Mouse (Mus musculus): ENCODE results near the gene Fmo2. TPM values are rescaled to one million over a fixed set of nuclear protein-coding genes. Genes with fewer than 3 reads are reported as not detected.

Fmo2 gene
- polyA plus RNA-seq (2014; fragmentation: Nextera tagmentation; extraction: Ambion mirVana) = 0.67 TPM in 1 of 2 replicates, not detected in the other

- ATAC-seq (replicated peaks; ENCODE audit: insufficient number of reproducible peaks, low FRiP score, low TSS enrichment, low read depth) (no peak), DNase-seq (ENCODE audit: low spot score) (no peak)
- 69% methylated on average over 14 of the region's 14 CpGs for WGBS
- no peak within 1 kb of the TSS for H3K27ac ChIP-seq (replicated peaks; ENCODE audit: low read depth, low read length)
- H3K4me2 ChIP-seq (ENCODE audit: low read depth, low read length) = no peak within 1 kb of the TSS
- H3K9ac ChIP-seq (replicated peaks; ENCODE audit: low read length) = no peak within 1 kb of the TSS
- H3K4me1 ChIP-seq (ENCODE audit: control insufficient read depth, insufficient read depth, low read length) = no peaks in the 10 kb centered on the region
- no peak within 1 kb of the TSS for H3K4me3 ChIP-seq (ENCODE audit: low read depth, low read length)
- H3K9me3 ChIP-seq (replicated peaks; ENCODE audit: control insufficient read depth, low read length) = no peaks in the 10 kb centered on the region
- H3K27me3 ChIP-seq (ENCODE audit: control insufficient read depth, insufficient read depth, low read length) = no peaks in the 10 kb centered on the region
- no peaks in the 10 kb centered on the region for H3K36me3 ChIP-seq (replicated peaks; ENCODE audit: control insufficient read depth, insufficient read depth, low read depth, low read length)
These were observed at the start of gene Fmo2 for GRCm38 (mm10) chr1:162897838-162898811. Gene Fmo2, minus strand, starts transcription at chr1:162898726.

DNA sequence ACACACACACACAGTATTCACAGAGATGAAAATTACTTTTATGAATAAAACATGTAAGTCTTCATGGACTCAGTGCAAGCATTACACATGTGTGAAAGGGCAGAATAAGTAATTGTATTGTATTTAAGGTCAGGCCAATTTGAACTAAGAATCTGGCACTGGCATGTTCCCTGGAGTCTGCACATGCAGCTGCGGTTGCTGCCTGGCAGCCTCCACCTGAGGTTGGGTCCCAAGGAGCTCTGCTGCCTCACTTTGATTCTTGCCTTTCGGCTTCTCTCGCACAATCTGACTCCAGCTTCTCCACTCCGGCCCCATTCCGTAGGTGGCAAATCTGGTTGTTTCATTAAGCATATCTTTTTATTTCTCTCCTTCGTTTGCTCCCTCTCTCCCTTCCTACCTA lies 49.4 kb upstream of the Fmo2 start:
- H3K4me1 ChIP-seq (ENCODE audit: control insufficient read depth, insufficient read depth, low read length) = no peaks in the 10 kb centered on the region
- no peaks in the 10 kb centered on the region for H3K36me3 ChIP-seq (replicated peaks; ENCODE audit: control insufficient read depth, insufficient read depth, low read depth, low read length)
- no peak overlapping the region for H3K9ac ChIP-seq (replicated peaks; ENCODE audit: low read length)
- 78% methylated on average over 6 of the region's 6 CpGs for WGBS
- H3K4me2 ChIP-seq (ENCODE audit: low read depth, low read length) = no peak overlapping the region
- DNase-seq (ENCODE audit: low spot score) = no peak
- no peak overlapping the region for H3K4me3 ChIP-seq (ENCODE audit: low read depth, low read length)
- no peak overlapping the region for H3K27ac ChIP-seq (replicated peaks; ENCODE audit: low read depth, low read length)
- no peaks in the 10 kb centered on the region for H3K9me3 ChIP-seq (replicated peaks; ENCODE audit: control insufficient read depth, low read length)
- ATAC-seq (replicated peaks; ENCODE audit: insufficient number of reproducible peaks, low FRiP score, low TSS enrichment, low read depth) = no peak
- H3K27me3 ChIP-seq (ENCODE audit: control insufficient read depth, insufficient read depth, low read length) = no peaks in the 10 kb centered on the region

DNA sequence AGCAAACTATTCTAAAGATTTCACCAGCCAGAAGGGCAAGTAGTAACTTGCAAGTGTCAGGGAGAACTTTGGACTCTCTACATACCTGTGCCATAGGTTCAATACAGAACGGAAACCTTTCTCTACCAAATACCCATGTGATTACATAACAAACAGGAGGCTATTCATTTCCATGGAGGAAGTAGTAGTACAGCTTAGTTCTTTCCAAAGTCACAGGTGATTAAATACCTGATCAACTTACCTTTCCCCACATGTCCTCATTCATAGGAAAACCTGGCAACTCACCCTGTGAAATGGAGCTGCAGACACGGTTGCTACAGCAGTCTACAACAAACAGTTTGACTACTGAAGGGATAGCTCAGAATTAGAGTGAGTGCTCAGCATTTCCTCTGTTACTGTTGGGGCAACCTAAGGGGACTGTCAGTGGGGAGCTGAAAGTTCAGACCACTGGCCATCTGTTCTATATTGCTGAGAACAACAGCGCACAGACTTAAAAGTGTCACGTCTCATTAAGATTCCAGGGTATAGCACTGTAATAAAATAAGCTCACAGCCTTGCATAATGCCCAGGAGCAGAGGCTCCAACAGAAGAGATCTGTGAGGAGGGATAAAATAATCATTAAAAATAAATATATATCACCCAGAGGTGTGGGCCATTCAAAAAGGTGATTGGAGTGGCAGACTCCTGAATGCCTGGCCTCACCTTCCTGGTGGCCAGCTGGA lies 48.5 kb upstream of the Fmo2 start:
- 0 out of 2 replicates have a peak, but pooled peaks have one; percentile 14 for ATAC-seq (replicated peaks; ENCODE audit: insufficient number of reproducible peaks, low FRiP score, low TSS enrichment, low read depth)
- WGBS = 62% methylated on average over 4 of the region's 4 CpGs

DNA sequence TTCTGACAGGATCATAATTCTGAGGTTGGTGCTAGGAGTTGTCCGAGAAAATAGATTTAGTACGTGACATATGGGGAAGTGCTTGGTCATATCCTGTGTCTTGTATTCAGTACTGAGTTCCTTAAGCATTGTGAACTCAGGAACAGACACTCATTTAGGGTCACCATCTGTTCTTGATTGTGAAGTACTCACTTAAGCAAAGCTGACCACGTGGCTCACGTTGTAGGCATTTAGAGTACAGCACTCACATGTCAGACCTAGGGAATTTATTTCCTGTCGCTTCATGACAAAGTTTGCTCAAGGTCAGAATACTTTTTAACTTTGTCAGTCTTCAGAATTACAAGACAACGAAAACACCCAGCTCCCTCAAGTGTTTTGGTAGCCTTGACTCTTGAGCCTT lies 45.2 kb upstream of the Fmo2 start:
- Histone ChIP-seq H3K4me2 (ENCODE audit: low read depth, low read length) (no peak overlapping the region), H3K36me3 (replicated peaks; ENCODE audit: control insufficient read depth, insufficient read depth, low read depth, low read length) (no peaks in the 10 kb centered on the region), H3K4me3 (ENCODE audit: low read depth, low read length) (no peak overlapping the region), H3K9ac (replicated peaks; ENCODE audit: low read length) (no peak overlapping the region), H3K9me3 (replicated peaks; ENCODE audit: control insufficient read depth, low read length) (no peaks in the 10 kb centered on the region), H3K4me1 (ENCODE audit: control insufficient read depth, insufficient read depth, low read length) (no peaks in the 10 kb centered on the region), H3K27ac (replicated peaks; ENCODE audit: low read depth, low read length) (no peak overlapping the region), H3K27me3 (ENCODE audit: control insufficient read depth, insufficient read depth, low read length) (no peaks in the 10 kb centered on the region)
- 27% methylated on average over 6 of the region's 6 CpGs for WGBS
- ATAC-seq (replicated peaks; ENCODE audit: insufficient number of reproducible peaks, low FRiP score, low TSS enrichment, low read depth) (no peak), DNase-seq (ENCODE audit: low spot score) (peak; percentile 72)

More for the DNA sequence above, 48.5 kb upstream of the Fmo2 start:
- peak; percentile 17 for DNase-seq (ENCODE audit: low spot score)
- Histone ChIP-seq H3K4me2 (ENCODE audit: low read depth, low read length) (no peak overlapping the region), H3K36me3 (replicated peaks; ENCODE audit: control insufficient read depth, insufficient read depth, low read depth, low read length) (no peaks in the 10 kb centered on the region), H3K9me3 (replicated peaks; ENCODE audit: control insufficient read depth, low read length) (no peaks in the 10 kb centered on the region), H3K9ac (replicated peaks; ENCODE audit: low read length) (no peak overlapping the region), H3K4me3 (ENCODE audit: low read depth, low read length) (no peak overlapping the region), H3K27me3 (ENCODE audit: control insufficient read depth, insufficient read depth, low read length) (no peaks in the 10 kb centered on the region), H3K4me1 (ENCODE audit: control insufficient read depth, insufficient read depth, low read length) (no peaks in the 10 kb centered on the region), H3K27ac (replicated peaks; ENCODE audit: low read depth, low read length) (no peak overlapping the region)

GRCm38 (mm10) chr1:162938696-162939351 lies 40.3 kb upstream of the Fmo2 start:
- ATAC-seq (replicated peaks; ENCODE audit: insufficient number of reproducible peaks, low FRiP score, low TSS enrichment, low read depth) (no peak), DNase-seq (ENCODE audit: low spot score) (no peak)
- H3K9me3 ChIP-seq (replicated peaks; ENCODE audit: control insufficient read depth, low read length) = no peaks in the 10 kb centered on the region
- H3K4me3 ChIP-seq (ENCODE audit: low read depth, low read length) = no peak overlapping the region
- no peaks in the 10 kb centered on the region for H3K27me3 ChIP-seq (ENCODE audit: control insufficient read depth, insufficient read depth, low read length)
- H3K4me2 ChIP-seq (ENCODE audit: low read depth, low read length) = no peak overlapping the region
- 89% methylated on average over 4 of the region's 4 CpGs for WGBS
- no peak overlapping the region for H3K27ac ChIP-seq (replicated peaks; ENCODE audit: low read depth, low read length)
- H3K36me3 ChIP-seq (replicated peaks; ENCODE audit: control insufficient read depth, insufficient read depth, low read depth, low read length) = no peaks in the 10 kb centered on the region
- H3K9ac ChIP-seq (replicated peaks; ENCODE audit: low read length) = no peak overlapping the region
- H3K4me1 ChIP-seq (ENCODE audit: control insufficient read depth, insufficient read depth, low read length) = no peaks in the 10 kb centered on the region

- Histone ChIP-seq H3K4me2 (ENCODE audit: low read depth, low read length) (no peak overlapping the region), H3K4me3 (ENCODE audit: low read depth, low read length) (no peak overlapping the region), H3K9me3 (replicated peaks; ENCODE audit: control insufficient read depth, low read length) (no peaks in the 10 kb centered on the region), H3K36me3 (replicated peaks; ENCODE audit: control insufficient read depth, insufficient read depth, low read depth, low read length) (no peaks in the 10 kb centered on the region), H3K9ac (replicated peaks; ENCODE audit: low read length) (no peak overlapping the region), H3K4me1 (ENCODE audit: control insufficient read depth, insufficient read depth, low read length) (no peaks in the 10 kb centered on the region), H3K27ac (replicated peaks; ENCODE audit: low read depth, low read length) (no peak overlapping the region), H3K27me3 (ENCODE audit: control insufficient read depth, insufficient read depth, low read length) (no peaks in the 10 kb centered on the region)
- no peak for DNase-seq (ENCODE audit: low spot score)
- no peak for ATAC-seq (replicated peaks; ENCODE audit: insufficient number of reproducible peaks, low FRiP score, low TSS enrichment, low read depth)
- 69% methylated on average over 5 of the region's 5 CpGs for WGBS
These were observed 39.6 kb upstream of the Fmo2 start for GRCm38 (mm10) chr1:162937970-162938695.

- Histone ChIP-seq H3K4me1 (ENCODE audit: control insufficient read depth, insufficient read depth, low read length) (no peaks in the 10 kb centered on the region), H3K4me2 (ENCODE audit: low read depth, low read length) (no peak within 1 kb of the TSS), H3K9ac (replicated peaks; ENCODE audit: low read length) (no peak within 1 kb of the TSS), H3K27ac (replicated peaks; ENCODE audit: low read depth, low read length) (no peak within 1 kb of the TSS), H3K4me3 (ENCODE audit: low read depth, low read length) (no peak within 1 kb of the TSS), H3K27me3 (ENCODE audit: control insufficient read depth, insufficient read depth, low read length) (no peaks in the 10 kb centered on the region), H3K9me3 (replicated peaks; ENCODE audit: control insufficient read depth, low read length) (no peaks in the 10 kb centered on the region), H3K36me3 (replicated peaks; ENCODE audit: control insufficient read depth, insufficient read depth, low read depth, low read length) (no peaks in the 10 kb centered on the region)
- 83% methylated on average over 6 of the region's 6 CpGs for WGBS
- ATAC-seq (replicated peaks; ENCODE audit: insufficient number of reproducible peaks, low FRiP score, low TSS enrichment, low read depth) (no peak), DNase-seq (ENCODE audit: low spot score) (no peak)
These were observed 38.9 kb upstream of the Fmo2 start, which contains the start of gene Fmo6 for GRCm38 (mm10) chr1:162937415-162937814. Gene Fmo6, minus strand, starts transcription at chr1:162937515.
